In genomic region chr2:180701767-180702621, GRCm38 (mm10) we compare ENCODE assay signal across 8 mouse cellular contexts. TPM values are rescaled to one million over a fixed set of nuclear protein-coding genes. Genes with fewer than 3 reads are reported as not detected.
A peak's percentile ranks its signal among the peaks of the same experiment; 100 is the strongest.
DNase-seq lines count a peak whose midpoint lies in the region; ATAC-seq lines count a peak whose summit lies in the region.

No protein-coding gene starts in this region.

- H3K36me3 ChIP-seq in intestine, embryonic 14.5 days (ENCODE audit: control insufficient read depth, insufficient read depth, low read length), result peaks cover 9% of the 10 kb centered on the region; the same call in 1 of the 2 replicates

- peaks cover 29% of the 10 kb centered on the region for H3K4me1 ChIP-seq in intestine, embryonic 14.5 days (replicated peaks; ENCODE audit: control insufficient read depth, insufficient read depth, low read length)

- DNase-seq in adrenal gland, adult 2 months, result peak; percentile 96
- peak; percentile 96 for DNase-seq in embryo, embryonic 11 days
- DNase-seq in gastrocnemius, postnatal 25 days, result peak; percentile 92
- DNase-seq in intestine, embryonic 14.5 days (ENCODE audit: low spot score), result peak; percentile 95
- DNase-seq in left cerebral cortex, postnatal 14 days (ENCODE audit: low spot score in 2 of 2), result peak; percentile 90 to 93
- peak; percentile 92 for DNase-seq in right cerebral cortex, postnatal 14 days
- DNase-seq in urinary bladder, postnatal 25 days (ENCODE audit: low spot score), result peak; percentile 89

- peak overlapping the region; percentile 95 for H3K27ac ChIP-seq in intestine, embryonic 14.5 days (ENCODE audit: low read depth)

- H3K4me2 ChIP-seq in intestine, embryonic 14.5 days (ENCODE audit: low read length), result peak overlapping the region; percentile 99

- WGBS in intestine, embryonic 14.5 days, result under 1% methylated on average over 66 of the region's 66 CpGs

- no peaks in the 10 kb centered on the region for H3K27me3 ChIP-seq in intestine, embryonic 14.5 days (replicated peaks; ENCODE audit: control insufficient read depth, insufficient read depth, low read length)

- no peaks in the 10 kb centered on the region for H3K9me3 ChIP-seq in intestine, embryonic 14.5 days (ENCODE audit: control insufficient read depth, low read length)

- peak; percentile 93 for ATAC-seq in intestine, embryonic 14.5 days (replicated peaks; ENCODE audit: low FRiP score, low TSS enrichment, low read depth)
- ATAC-seq in megakaryocyte-erythroid progenitor cell, adult 5-6 weeks (replicated peaks; ENCODE audit: low FRiP score, low TSS enrichment, poor library complexity, severe bottlenecking), result peak; percentile 85

- peak overlapping the region; percentile 96 for H3K4me3 ChIP-seq in intestine, embryonic 14.5 days (ENCODE audit: low read depth, low read length)

- H3K9ac ChIP-seq in intestine, embryonic 14.5 days (ENCODE audit: low read length), result peak overlapping the region; percentile 98

- intact Hi-C loops in left cerebral cortex, postnatal 14 days (cut with DNase I), result no loop called here

RNA-seq across cellular contexts. Expression of gene Dido1, which starts 7.8 kb away (rescaled TPM):
- 10 to 100 TPM; 36.6 to 38.6 TPM for total RNA-seq in adrenal gland, adult 2 months (2021)
- polyA plus RNA-seq in adrenal gland, adult 2 months (2012; rRNA removed), result 7.3 and 8.7 TPM in 2 replicates
- total RNA-seq in gastrocnemius, postnatal 25 days (2021), result 10 to 100 TPM; 14.6 to 16.2 TPM
- polyA plus RNA-seq in intestine, embryonic 14.5 days (2014; fragmentation: Nextera tagmentation; extraction: Ambion mirVana), result 31.0 and 31.6 TPM in 2 replicates
- total RNA-seq in left cerebral cortex, postnatal 14 days (2021), result 10 to 100 TPM; 56.6 to 57.7 TPM
- 52.3 and 60.6 TPM in 2 replicates for total RNA-seq in megakaryocyte-erythroid progenitor cell, adult 5-6 weeks (2014; fragmentation: Nextera tagmentation)
- total RNA-seq in megakaryocyte-erythroid progenitor cell, adult 5-6 weeks (2017), result 43.0 and 54.0 TPM in 2 replicates

RNA-seq across cellular contexts. Expression of gene Gid8, which starts 7.9 kb away (rescaled TPM):
- 10 to 100 TPM; 58.3 to 61.8 TPM for total RNA-seq in adrenal gland, adult 2 months (2021)
- polyA plus RNA-seq in adrenal gland, adult 2 months (2012; rRNA removed), result 11.3 and 12.2 TPM in 2 replicates
- 10 to 100 TPM; 31.8 to 34.4 TPM for total RNA-seq in gastrocnemius, postnatal 25 days (2021)
- polyA plus RNA-seq in intestine, embryonic 14.5 days (2014; fragmentation: Nextera tagmentation; extraction: Ambion mirVana), result 51.7 and 52.0 TPM in 2 replicates
- total RNA-seq in left cerebral cortex, postnatal 14 days (2021), result 10 to 100 TPM; 61.8 to 63.6 TPM
- 88.4 and 102 TPM in 2 replicates for total RNA-seq in megakaryocyte-erythroid progenitor cell, adult 5-6 weeks (2014; fragmentation: Nextera tagmentation)
- 124 and 144 TPM in 2 replicates for total RNA-seq in megakaryocyte-erythroid progenitor cell, adult 5-6 weeks (2017)

RNA-seq across cellular contexts. Expression of gene Slc17a9, which starts 23.1 kb away (rescaled TPM):
- under 1 TPM; 0.52 TPM for total RNA-seq in adrenal gland, adult 2 months (2021)
- 2.7 and 3.8 TPM in 2 replicates for polyA plus RNA-seq in adrenal gland, adult 2 months (2012; rRNA removed)
- under 1 TPM; 0.20 to 0.48 TPM for total RNA-seq in gastrocnemius, postnatal 25 days (2021)
- polyA plus RNA-seq in intestine, embryonic 14.5 days (2014; fragmentation: Nextera tagmentation; extraction: Ambion mirVana), result 1.9 and 2.1 TPM in 2 replicates
- total RNA-seq in left cerebral cortex, postnatal 14 days (2021), result 1 to 10 TPM in 1 of 2 experiments, under 1 TPM in 1; 0.24 to 1.1 TPM
- 15.2 and 16.4 TPM in 2 replicates for total RNA-seq in megakaryocyte-erythroid progenitor cell, adult 5-6 weeks (2014; fragmentation: Nextera tagmentation)
- 2.8 and 5.0 TPM in 2 replicates for total RNA-seq in megakaryocyte-erythroid progenitor cell, adult 5-6 weeks (2017)

RNA-seq across cellular contexts. Expression of gene Tcfl5, which starts 59.5 kb away (rescaled TPM):
- total RNA-seq in adrenal gland, adult 2 months (2021), result not detected
- 0.20 TPM in 1 of 2 replicates, not detected in the other for polyA plus RNA-seq in adrenal gland, adult 2 months (2012; rRNA removed)
- under 1 TPM in 1 of 2 experiments, not detected in 1; 0.18 TPM for total RNA-seq in gastrocnemius, postnatal 25 days (2021)
- 0.09 and 0.19 TPM in 2 replicates for polyA plus RNA-seq in intestine, embryonic 14.5 days (2014; fragmentation: Nextera tagmentation; extraction: Ambion mirVana)
- total RNA-seq in left cerebral cortex, postnatal 14 days (2021), result 1 to 10 TPM; 2.5 to 3.3 TPM
- total RNA-seq in megakaryocyte-erythroid progenitor cell, adult 5-6 weeks (2014; fragmentation: Nextera tagmentation), result not detected in 2 replicates
- 0.15 TPM in 1 of 2 replicates, not detected in the other for total RNA-seq in megakaryocyte-erythroid progenitor cell, adult 5-6 weeks (2017)

Comparison
In these comparisons a context has a peak if more than half of its experiments do, and no peak if none do; other contexts are left out.
1. Peak in every context shown above with its lines: DNase-seq, ATAC-seq, H3K4me3 ChIP-seq and H3K27ac ChIP-seq.